Mouse (Mus musculus) midbrain, postnatal 0 days (tissue): ENCODE results near the gene Lrrfip1. TPM values are rescaled to one million over a fixed set of nuclear protein-coding genes. Genes with fewer than 3 reads are reported as not detected.

Experiments
- ATAC-seq: fragments of 200-750 bp; cut with Nextera tagmentation; 2 replicates; pipeline ENCODE4 v1.8.0; 2017; ENCODE audit warnings: moderate number of reproducible peaks, mild to moderate bottlenecking, moderate TSS enrichment, moderate library complexity; ENCODE audit not compliant: low FRiP score
- DNase-seq: peaks from one replicate; pipeline ENCODE4 v3.0.0-alpha.2; 2015; ENCODE audit warnings: low spot score
- H3K27ac ChIP-seq: fragments of 300-500 bp; sonication (generic); 2 replicates; pipeline ENCODE4 v1.5.1; 2014; ENCODE audit warnings: low read depth, mild to moderate bottlenecking, low read length, mixed read lengths
- H3K27me3 ChIP-seq: fragments of 300-500 bp; sonication (generic); 2 replicates; pipeline ENCODE4 v1.6.1; 2014; ENCODE audit warnings: low read length, control low read depth, mixed read lengths; ENCODE audit not compliant: insufficient read depth
- H3K36me3 ChIP-seq: fragments of 300-500 bp; sonication (generic); 2 replicates; pipeline ENCODE4 v1.6.1; 2014; ENCODE audit warnings: low read length, control low read depth, mixed read lengths; ENCODE audit not compliant: insufficient read depth
- H3K4me1 ChIP-seq: fragments of 300-500 bp; sonication (generic); 2 replicates; pipeline ENCODE4 v1.6.1; 2014; ENCODE audit warnings: mild to moderate bottlenecking, control low read depth, antibody characterized with exemption, low read length, mixed read lengths; ENCODE audit not compliant: insufficient read depth
- H3K4me2 ChIP-seq: fragments of 300-500 bp; sonication (generic); 2 replicates; pipeline ENCODE4 v1.6.1; 2014; ENCODE audit warnings: low read depth, mild to moderate bottlenecking, low read length, mixed read lengths; ENCODE audit not compliant: poor library complexity, severe bottlenecking
- H3K4me3 ChIP-seq: fragments of 300-500 bp; sonication (generic); 2 replicates; pipeline ENCODE4 v1.5.1; 2014; ENCODE audit warnings: low read depth, mild to moderate bottlenecking, low read length, moderate library complexity
- H3K9ac ChIP-seq: fragments of 300-500 bp; sonication (generic); replicated peaks from 2 replicates; pipeline ENCODE4 v1.6.1; 2014; ENCODE audit warnings: mild to moderate bottlenecking, low read length, moderate library complexity, mixed read lengths; ENCODE audit not compliant: poor library complexity, severe bottlenecking
- H3K9me3 ChIP-seq: fragments of 300-500 bp; sonication (generic); 2 replicates; pipeline ENCODE4 v1.6.1; 2016; ENCODE audit warnings: low read length, control low read depth
- CTCF ChIP-seq: IDR thresholded peaks from 2 replicates; pipeline ENCODE4 v1.5.1; 2016; ENCODE audit warnings: antibody characterized with exemption, mild to moderate bottlenecking
- WGBS: fragments of 180-500 bp; shearing (Covaris S2); extraction: QIAGEN DNeasy Blood & Tissue Kit; methylation state at CpG from one replicate; pipeline ENCODE4 v1.1.7; 2014; 5-methylcytosine and 5-hydroxymethylcytosine counted together
- polyA plus RNA-seq: library from polyadenylated mRNA; unstranded; fragments of >200 nt; fragmentation: Nextera tagmentation; extraction: Ambion mirVana; gene quantifications from 2 replicates; pipeline ENCODE4 v1.2.1, GENCODE M21; 2015
- total RNA-seq: library from RNA; depleted of rRNA; stranded (reverse); fragments of >200 nt; gene quantifications from 2 replicates; pipeline ENCODE4 v1.2.3, GENCODE M21; 2014

The Lrrfip1 gene
- total and polyA plus RNA-seq, 2 experiments from 2014 or later: 26.7 to 48.9 TPM

- Histone ChIP-seq H3K4me1 (no peaks in the 10 kb centered on the region), H3K9ac (no peak overlapping the region), H3K36me3 (no peaks in the 10 kb centered on the region), H3K9me3 (no peaks in the 10 kb centered on the region), H3K4me3 (no peak overlapping the region), H3K27me3 (no peaks in the 10 kb centered on the region), H3K27ac (no peak overlapping the region), H3K4me2 (no peak overlapping the region)
- no peak for TF ChIP-seq CTCF
- DNase-seq: no peak
- ATAC-seq: no peak
- WGBS: 43% methylated on average over 4 of the region's 4 CpGs
Observed at GRCm38 (mm10) chr1:90962526-90962925, 36.0 kb upstream of the Lrrfip1 start.

DNA sequence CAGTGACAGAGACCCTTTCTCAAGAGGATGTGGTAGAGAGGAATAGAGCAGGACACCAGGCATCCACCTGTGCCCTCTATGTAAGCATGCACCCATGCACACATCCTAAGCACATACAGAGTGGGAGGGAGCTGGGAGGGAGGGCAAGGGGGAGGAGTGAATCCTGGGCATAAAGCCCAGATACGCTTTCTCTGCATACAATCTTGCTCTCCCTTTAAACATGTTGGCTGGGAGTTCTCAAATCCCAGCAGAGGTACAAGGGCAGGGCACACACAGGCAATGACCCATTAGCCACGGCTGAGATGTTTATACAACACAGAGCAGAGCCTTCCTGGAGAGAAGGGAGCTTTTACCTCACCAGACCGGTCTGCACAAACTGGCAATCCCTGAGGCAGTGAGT, 35.5 kb upstream of the Lrrfip1 start:
- H3K27ac ChIP-seq: no peak overlapping the region
- H3K27me3 ChIP-seq: no peaks in the 10 kb centered on the region
- ATAC-seq (no peak), DNase-seq (peak; percentile 22)
- H3K4me3 ChIP-seq: no peak overlapping the region
- no peak for TF ChIP-seq CTCF
- 22% methylated on average over 3 of the region's 3 CpGs for WGBS
- H3K4me1 ChIP-seq: no peaks in the 10 kb centered on the region
- H3K4me2 ChIP-seq: no peak overlapping the region
- H3K36me3 ChIP-seq: no peaks in the 10 kb centered on the region
- no peaks in the 10 kb centered on the region for H3K9me3 ChIP-seq
- H3K9ac ChIP-seq: no peak overlapping the region

- Histone ChIP-seq H3K9me3 (no peaks in the 10 kb centered on the region), H3K4me2 (no peak overlapping the region), H3K27me3 (no peaks in the 10 kb centered on the region), H3K36me3 (no peaks in the 10 kb centered on the region), H3K27ac (no peak overlapping the region), H3K4me3 (no peak overlapping the region), H3K9ac (no peak overlapping the region), H3K4me1 (no peaks in the 10 kb centered on the region)
- peak; percentile 73 for DNase-seq
- no peak for TF ChIP-seq CTCF
- 48% methylated on average over 7 of the region's 7 CpGs for whole genome bisulfite sequencing
- no peak for ATAC-seq
Observed at GRCm38 (mm10) chr1:90967583-90967982, 31.0 kb upstream of the Lrrfip1 start.

GRCm38 (mm10) chr1:90968649-90969048, 29.9 kb upstream of the Lrrfip1 start:
- H3K4me1 ChIP-seq: 0 out of 2 replicates have a peak, but pooled peaks cover 3% of the 10 kb centered on the region

DNA sequence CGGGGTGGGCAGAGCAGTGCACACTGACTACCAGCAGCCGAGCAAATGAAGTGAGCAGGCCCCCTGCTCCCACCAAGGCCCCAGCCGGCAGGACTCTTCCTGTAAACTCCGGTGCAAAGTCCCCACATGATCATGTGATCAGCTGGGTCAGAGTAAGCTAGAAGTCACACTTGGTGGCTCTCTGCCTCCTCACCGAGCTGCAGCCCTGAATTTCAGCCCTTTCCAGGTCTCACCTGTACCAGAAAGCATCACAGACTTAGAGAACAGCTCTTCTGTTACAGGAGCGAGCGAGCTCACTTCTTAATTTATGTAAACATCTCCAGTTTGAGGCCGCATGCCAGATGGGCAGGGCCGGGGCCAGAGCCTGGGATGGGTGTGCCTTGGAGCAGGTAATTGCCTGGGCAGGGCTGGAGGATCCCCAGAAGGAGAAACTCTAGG, 29.2 kb upstream of the Lrrfip1 start, which contains the start of gene Rab17:
TSS of gene Rab17 (minus strand) at position 315 of the 438 bp plus-strand sequence.
- 46% methylated on average over 9 of the region's 9 CpGs for WGBS
- ATAC-seq (no peak), DNase-seq (no peak)
- no peak for TF ChIP-seq CTCF
- no peaks in the 10 kb centered on the region for H3K9me3 ChIP-seq
- no peak within 1 kb of the TSS for H3K4me3 ChIP-seq
- H3K4me2 ChIP-seq: no peak within 1 kb of the TSS
- no peaks in the 10 kb centered on the region for H3K36me3 ChIP-seq
- no peak within 1 kb of the TSS for H3K9ac ChIP-seq
- no peak within 1 kb of the TSS for H3K27ac ChIP-seq
- H3K27me3 ChIP-seq: no peaks in the 10 kb centered on the region
- H3K4me1 ChIP-seq: 0 out of 2 replicates have a peak, but pooled peaks cover 3% of the 10 kb centered on the region

More at GRCm38 (mm10) chr1:90968649-90969048, 29.9 kb upstream of the Lrrfip1 start:
- H3K9ac ChIP-seq: no peak overlapping the region
- TF ChIP-seq CTCF: no peak
- no peak for ATAC-seq
- no peaks in the 10 kb centered on the region for H3K27me3 ChIP-seq
- no peak for DNase-seq
- H3K4me2 ChIP-seq: no peak overlapping the region
- H3K27ac ChIP-seq: no peak overlapping the region
- H3K4me3 ChIP-seq: no peak overlapping the region
- WGBS: 67% methylated on average over 4 of the region's 4 CpGs
- H3K9me3 ChIP-seq: no peaks in the 10 kb centered on the region
- no peaks in the 10 kb centered on the region for H3K36me3 ChIP-seq

- DNase-seq (no peak), ATAC-seq (no peak)
- H3K9me3 ChIP-seq: no peaks in the 10 kb centered on the region
- 79% methylated on average over 10 of the region's 10 CpGs for WGBS
- H3K4me3 ChIP-seq: no peak overlapping the region
- no peak for TF ChIP-seq CTCF
- no peaks in the 10 kb centered on the region for H3K27me3 ChIP-seq
- peaks cover 6% of the 10 kb centered on the region; the same call in 1 of the 2 replicates for H3K4me1 ChIP-seq
- H3K36me3 ChIP-seq: no peaks in the 10 kb centered on the region
- H3K27ac ChIP-seq: no peak overlapping the region
- H3K4me2 ChIP-seq: no peak overlapping the region
- H3K9ac ChIP-seq: no peak overlapping the region
Observed at GRCm38 (mm10) chr1:90969881-90970390, 28.6 kb upstream of the Lrrfip1 start.
